Mouse (Mus musculus) layer of hippocampus, postnatal 25 days (tissue): ENCODE results near the gene Pxk. TPM values are rescaled to one million over a fixed set of nuclear protein-coding genes. Genes with fewer than 3 reads are reported as not detected.
A peak's percentile ranks its signal among the peaks of the same experiment; 100 is the strongest.

Experiments
- DNase-seq, 2 experiments: peaks; one replicate each; pipeline ENCODE4 v3.0.0; 2022; ENCODE audit warnings: mixed read lengths in 2 of 2, low spot score in 1 of 2; ENCODE audit errors: extremely low spot score in 1 of 2
- total RNA-seq, 2 experiments: library from RNA; stranded (reverse); gene quantifications; 2 replicates each; pipeline ENCODE4 v1.2.3; 2021

Pxk gene
- total RNA-seq, 2 experiments from 2014 or later, result 25.4 to 25.6 TPM

GRCm38 (mm10) chr14:8141131-8141530 is 43.1 kb downstream of the Pxk start:
- no peak for DNase-seq

GRCm38 (mm10) chr14:8145594-8146558 is 47.9 kb downstream of the Pxk start:
- no peak for DNase-seq

DNA sequence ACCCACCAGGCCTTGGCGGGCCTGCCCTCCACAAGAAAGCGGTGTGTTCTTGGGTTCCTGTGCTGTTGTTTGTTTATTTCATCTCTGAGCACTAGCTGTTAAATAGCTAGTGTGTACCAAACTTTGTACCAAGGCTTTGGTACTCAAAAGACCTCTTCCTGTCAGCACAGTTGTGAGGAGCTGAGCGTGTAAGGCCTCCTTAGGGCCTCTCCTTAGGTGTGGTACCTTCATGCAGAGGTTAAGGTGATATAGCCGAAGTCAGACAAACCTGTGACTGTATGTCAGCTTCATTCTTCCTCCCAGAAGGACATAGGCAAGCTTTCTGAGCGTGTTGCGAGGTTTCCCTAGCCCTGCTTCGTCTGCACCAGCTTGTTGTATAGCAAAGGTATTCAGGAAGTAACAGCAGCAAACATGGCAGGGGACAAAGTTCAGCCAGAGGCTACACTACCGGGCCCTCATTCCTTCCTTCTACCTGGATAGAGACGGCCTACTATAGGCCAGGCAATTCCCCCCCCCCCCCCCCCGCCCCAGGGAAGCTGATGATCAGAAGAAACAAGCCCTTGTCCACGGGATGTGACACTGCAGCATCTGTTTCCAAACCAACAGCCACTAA is 48.7 kb downstream of the Pxk start:
- no peak for DNase-seq

- DNase-seq, result no peak
Measured at GRCm38 (mm10) chr14:8148842-8149241, 50.8 kb downstream of the Pxk start.

DNA sequence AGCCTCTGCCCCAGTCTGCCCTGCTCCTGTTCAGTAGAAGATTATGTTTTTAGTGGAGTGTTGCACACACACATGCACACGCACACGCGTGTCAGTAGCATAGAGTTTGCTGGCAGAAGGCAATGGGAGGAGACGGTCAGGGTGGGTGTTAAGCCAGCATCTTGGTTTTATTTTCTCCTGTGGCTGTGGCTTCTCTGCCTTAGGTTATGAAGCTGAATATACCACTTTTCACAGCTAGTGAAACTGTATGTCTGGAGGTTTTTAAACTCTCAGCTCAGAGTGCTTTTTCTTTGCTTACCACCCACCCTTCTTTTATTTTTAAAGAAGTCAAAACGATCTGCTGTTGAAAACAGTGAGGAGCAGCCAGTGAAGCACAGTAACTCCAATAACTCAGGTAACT is 53.7 kb downstream of the Pxk start:
- no peak for DNase-seq

DNA sequence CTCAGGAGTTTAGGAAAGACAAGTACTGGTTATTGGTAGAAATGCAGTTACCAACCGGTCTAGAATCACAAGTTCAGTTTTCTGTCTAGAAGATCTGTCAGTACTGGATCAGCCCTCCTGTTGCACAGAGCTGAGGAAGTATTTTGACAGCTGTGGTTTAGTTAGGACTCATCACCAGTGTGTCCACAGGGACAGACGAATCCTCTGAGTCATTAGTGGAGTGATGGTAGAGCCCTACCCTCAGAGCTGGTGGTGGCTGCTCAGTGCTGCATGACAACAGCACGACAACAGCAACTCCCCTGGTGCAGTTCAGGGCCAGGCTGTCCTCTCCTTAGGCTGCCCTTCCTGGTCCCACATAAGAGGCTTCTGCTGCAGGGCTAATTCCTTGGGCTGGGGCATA is 56.1 kb downstream of the Pxk start:
- no peak for DNase-seq

GRCm38 (mm10) chr14:8156947-8157346 is 58.9 kb downstream of the Pxk start:
- no peak for DNase-seq

- DNase-seq, result no peak
Measured at GRCm38 (mm10) chr14:8158721-8159120, 60.7 kb downstream of the Pxk start.

- no peak for DNase-seq
Measured at GRCm38 (mm10) chr14:8159141-8159540, 61.1 kb downstream of the Pxk start.

GRCm38 (mm10) chr14:8161777-8162176 is 63.8 kb downstream of the Pxk start:
- DNase-seq, result peak in 1 of 2 experiments; percentile 36

- DNase-seq, result no peak
Measured at GRCm38 (mm10) chr14:8164463-8164862, 66.5 kb downstream of the Pxk start.

- DNase-seq, result peak; percentile 91 to 94
Measured at GRCm38 (mm10) chr14:8172507-8173410, 74.7 kb downstream of the Pxk start, which contains the start of gene Pdhb. Gene Pdhb, minus strand, starts transcription at chr14:8173025.

DNA sequence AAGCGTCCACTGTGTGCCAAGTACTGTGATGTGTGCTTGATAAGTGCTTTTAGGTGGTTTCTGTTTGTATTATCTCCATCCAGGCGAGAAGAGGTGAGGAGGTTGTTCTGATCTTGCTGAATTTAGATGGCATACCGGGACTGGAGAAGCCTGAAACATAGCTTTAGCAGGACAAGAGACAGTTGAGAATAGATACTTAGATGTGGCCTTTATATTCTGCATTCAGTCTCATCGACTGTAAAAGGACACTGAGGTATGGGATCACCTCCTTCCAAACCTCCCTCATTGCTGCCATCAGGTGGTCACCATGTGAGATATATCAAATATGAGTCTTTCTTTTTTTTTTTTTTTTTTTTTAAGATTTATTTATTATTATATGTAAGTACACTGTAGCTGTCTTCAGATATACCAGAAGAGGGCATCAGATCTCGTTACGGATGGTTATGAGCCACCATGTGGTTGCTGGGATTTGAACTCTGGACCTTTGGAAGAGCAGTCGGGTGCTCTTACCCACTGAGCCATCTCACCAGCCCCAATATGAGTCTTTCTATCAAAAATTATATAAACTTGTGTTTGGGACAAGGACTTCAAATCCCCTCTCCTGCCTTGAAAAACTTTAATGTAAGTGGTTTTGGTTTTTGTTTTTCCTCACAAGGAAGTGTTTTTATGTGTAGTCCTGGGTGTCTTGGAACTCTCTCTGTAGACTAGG is 75.7 kb downstream of the Pxk start:
- peak in 1 of 2 experiments; percentile 16 for DNase-seq

DNA sequence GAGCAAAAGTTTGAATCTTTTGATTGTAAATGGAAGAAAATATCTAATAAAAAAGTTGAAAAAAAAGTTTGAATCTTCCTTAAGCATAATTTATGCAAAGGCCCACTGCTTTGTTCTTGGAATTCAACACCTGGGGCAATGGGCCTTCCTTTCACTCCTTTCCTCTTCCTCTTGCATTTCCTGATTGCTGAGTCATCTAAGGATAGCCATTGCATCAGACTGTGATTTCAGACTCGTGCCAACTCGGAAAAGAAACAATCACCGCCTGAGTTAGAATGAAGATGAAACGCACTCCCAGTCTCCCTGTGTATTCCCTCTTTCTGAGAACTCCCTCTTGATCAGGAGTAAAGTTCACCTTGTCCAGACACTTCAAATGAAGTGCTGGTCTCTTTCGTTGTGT is 76.6 kb downstream of the Pxk start:
- DNase-seq, result no peak

DNA sequence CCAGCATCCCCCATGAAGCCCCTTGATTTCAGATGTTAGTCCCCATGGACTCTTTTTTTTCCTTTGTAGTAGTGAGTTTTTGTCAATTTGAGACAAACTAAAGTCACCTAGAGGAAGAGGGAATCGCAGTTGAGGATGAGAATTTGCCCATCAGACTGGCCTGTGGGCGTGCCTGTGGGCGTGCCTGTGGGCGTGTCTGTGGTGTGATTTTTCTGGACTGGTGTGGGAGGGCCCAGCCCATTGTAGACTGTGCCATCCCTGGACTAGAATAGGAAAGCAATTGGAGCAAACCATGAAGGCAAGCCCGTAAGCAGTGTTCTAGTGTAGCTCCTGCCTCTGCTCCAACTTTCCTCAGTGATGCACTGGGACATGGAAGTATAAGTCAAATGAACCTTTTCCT is 78.2 kb downstream of the Pxk start:
- no peak for DNase-seq

DNA sequence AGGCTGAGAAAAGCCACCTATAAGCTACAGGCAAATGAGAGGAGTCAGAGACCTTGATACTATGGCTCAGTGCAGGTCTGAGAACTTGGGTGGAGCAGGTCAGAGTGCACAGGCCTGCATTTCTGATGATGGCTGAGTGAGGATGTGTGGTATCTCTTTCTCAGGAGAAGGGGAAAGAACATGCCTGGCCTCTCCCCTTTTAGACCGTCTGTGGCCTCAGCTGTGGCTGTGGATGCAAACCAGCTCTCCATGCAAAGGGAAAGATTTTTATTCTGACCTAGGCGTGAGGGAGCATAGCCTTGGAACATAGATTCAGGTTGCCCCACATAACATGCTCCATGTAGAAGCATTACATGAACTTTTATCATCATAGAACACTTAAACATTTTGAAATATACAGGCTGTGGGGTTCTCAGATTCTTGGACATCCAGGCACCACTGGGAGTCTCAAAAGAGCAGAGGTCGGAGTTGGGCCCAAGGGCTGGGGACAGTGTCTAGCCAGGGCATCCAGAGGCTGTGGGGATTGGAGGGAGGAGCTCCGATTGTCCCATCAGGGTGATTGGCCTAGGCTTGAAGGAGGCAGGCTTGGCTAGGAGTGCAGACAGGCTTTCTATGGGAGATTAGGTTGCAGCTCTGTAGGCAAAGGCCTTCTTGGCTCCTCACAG is 82.5 kb downstream of the Pxk start:
- DNase-seq, result no peak

GRCm38 (mm10) chr14:8183330-8183729 is 85.3 kb downstream of the Pxk start:
- DNase-seq, result no peak

DNA sequence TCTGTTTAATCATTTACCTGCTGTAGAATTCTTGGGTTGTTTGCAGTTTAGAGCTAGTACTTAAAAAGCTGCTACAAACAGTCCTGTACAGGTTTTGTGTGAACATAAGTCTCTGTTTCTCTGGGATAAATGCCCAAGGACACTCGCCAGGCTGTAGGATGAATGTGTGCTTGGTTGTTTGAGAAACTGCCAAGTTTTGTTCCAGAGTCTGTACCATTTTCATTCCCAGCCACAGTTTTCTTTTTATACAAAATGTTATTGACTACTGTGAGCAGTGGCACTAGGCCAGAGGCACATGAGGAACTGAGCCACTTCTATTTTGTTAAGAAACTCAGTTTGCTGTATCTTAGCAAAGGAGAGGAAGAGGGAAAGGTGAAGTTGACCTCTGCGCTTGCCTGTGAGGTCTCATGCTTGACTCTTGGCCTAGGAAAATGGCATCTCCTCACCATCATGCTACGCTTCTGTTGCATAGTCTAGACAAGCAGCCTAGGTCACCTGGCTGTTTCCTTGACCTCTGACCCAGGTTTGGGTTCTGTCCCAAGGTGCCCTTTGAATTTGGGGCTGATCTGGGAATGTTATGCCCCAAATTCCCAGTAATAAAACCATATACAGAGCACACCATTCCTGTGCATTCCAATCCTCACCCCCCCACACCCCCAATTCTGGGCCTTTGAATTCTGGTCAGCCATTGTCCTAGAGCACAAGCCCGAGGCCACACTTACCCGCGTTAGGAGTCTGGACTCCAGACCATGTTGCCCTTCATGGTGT is 88.5 kb downstream of the Pxk start:
- peak in 1 of 2 experiments; percentile 37 for DNase-seq

- DNase-seq, result no peak
Measured at GRCm38 (mm10) chr14:8190556-8190955, 92.5 kb downstream of the Pxk start.
